Mouse (Mus musculus) mouse embryonic stem cell (cell line): ENCODE measurements around the gene Plcl1.
"Not testable (repeated sequence)": the region's sequence is repeated elsewhere in the genome, so short reads cannot be mapped to it uniquely, and the experiment has no call there.

ENCODE experiments used
- in situ Hi-C, 2 experiments: fragments of 300-500 bp; cut with MboI; formaldehyde crosslinking; loops; 1 replicate in 1 of 2; 3 replicates in 1 of 2; pipeline ENCODE4 v1.14.3; 2019 to 2020; ENCODE audit warnings: low sequenced_read_pairs in 2 of 2, low pct_unique_long_range_greater_than_20kb in 1 of 2, mixed read lengths in 1 of 2; ENCODE audit not compliant: unreplicated experiment in 1 of 2

Gene Plcl1

DNA sequence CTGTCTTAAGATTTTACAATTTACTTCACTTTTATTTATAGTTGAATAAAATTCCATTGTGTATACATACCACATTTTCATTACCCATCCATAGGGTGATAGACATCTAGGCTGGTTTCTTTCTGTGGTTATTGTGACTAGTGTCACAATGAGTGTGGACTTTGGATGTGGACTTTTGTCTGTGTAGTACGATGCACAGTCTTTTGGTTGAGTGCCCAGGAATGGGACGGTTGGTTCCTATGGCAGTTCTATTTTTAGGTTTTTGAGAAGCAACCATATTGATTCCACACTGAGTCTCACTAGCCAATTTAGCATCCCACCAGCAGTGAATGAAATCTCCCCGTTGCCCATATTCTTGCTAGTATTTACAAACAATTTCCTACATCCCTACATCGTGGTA, 100.1 kb downstream of the Plcl1 start:
- in situ Hi-C loops = no loop called here

DNA sequence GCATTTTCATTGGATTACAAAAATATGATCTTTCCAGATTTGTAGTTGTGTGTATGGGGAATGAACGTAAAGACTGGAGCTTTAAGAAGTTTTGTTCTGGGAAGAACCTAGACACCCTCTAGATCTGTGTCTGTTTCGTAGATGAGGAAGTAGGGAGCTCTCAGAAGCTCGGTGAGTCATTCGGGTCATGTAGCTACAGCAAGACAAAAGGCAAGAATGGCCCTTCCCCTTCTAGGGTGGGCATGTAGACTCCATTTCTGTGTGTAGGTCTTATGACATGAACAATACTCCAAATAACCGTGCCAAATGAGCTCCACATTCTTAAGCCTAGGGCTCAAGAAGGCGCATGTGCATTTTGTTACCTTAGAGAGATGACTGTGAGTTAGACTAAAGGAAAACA, 101.3 kb downstream of the Plcl1 start:
- in situ Hi-C loops = no loop called here

DNA sequence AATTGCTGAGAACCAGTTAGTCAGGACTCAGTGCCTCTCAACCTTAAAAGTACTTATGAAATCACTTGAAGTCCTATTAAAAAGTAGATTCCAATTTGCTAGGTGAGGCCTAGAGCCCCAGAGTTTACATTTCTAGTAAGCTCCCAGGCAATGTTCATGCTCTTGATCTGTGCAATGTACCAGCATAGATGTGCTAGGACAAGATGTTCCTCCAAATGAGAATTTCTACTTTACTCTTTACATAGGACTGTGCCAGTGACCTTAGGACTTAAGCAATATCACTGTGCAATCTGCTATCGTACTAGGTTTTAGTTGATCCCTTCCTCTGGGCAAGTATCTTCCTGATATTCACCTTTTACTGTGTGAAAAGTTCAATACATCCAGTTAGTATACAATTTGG, 103.9 kb downstream of the Plcl1 start:
- in situ Hi-C loops = no loop called here

DNA sequence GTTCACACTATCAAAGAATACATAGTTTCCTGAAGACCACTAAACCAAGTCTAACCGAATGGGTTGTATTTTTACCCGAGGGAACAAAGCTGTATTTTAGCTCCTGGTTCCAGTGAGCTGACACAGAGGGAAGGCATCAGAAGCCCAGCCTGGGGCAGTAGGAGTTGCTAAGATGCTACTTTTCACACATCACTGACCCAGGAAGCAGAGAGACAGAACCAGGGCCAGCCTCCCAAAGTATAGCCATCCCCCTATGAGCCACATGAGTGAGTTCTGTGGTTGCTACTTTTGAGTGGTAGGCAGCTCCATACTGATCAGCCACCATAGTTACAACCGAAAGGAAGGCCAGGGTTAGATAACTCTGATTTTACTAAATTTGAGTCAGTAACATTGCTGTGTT, 106.4 kb downstream of the Plcl1 start:
- in situ Hi-C loops = no loop called here

DNA sequence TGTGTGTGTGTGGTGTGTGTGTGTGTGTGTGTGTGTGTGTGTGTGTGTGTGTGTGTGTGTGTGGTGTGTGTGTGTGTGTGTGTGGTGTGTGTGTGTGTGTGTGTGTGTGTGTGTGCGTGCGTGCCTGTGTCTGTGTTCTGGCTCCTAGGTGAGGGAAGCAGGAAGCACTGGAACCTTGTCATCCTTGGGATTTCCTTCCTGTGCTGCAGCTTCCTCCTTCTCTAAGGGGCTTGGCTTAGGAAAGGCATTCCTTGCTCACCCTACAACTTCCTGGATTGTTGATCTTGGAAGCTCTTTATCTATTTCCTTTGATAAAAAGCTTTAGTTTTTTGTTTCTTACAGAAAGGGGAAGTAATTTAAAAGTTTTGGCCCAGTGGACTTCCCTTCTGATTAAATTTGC, 107.1 kb downstream of the Plcl1 start:
- in situ Hi-C loops = not testable (repeated sequence)

DNA sequence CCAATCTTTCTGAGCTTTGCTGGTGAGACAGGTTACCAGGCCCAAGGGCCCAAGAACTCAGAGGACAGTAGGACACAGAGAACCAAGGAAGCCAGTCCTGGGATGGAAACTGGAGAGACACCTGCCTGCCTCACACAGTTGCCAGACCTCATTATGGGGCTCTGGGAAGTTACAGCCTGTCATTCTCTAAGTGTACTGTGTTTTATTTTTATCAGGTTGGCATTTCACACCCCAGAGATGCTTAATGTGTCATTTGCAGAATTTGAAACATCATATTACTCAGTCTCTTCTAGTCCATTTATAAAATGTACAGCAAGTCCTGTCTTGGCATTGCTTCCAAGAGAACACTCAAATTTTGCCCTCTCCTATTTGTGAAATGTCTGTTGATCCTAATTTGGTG, 111.5 kb downstream of the Plcl1 start:
- in situ Hi-C loops = no loop called here

DNA sequence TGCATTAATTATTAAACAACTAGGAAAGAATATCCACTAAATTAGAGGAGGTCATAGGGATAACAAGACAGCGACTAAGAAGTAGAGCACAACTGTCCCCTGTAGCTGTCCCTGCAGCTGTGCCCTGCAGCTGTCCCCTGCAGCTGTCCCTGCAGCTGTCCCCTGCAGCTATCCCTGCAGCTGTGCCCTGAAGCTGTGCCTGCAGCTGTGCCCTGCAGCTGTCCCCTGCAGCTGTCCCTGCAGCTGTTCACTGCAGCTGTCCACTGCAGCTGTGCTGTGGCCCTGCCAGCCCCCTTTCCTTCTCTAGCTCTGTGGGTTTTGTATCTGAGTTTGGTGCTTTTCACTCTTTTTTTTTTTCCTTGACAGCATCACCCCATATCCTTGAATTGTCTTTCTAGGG, 118.2 kb downstream of the Plcl1 start:
- in situ Hi-C loops = no loop called here

DNA sequence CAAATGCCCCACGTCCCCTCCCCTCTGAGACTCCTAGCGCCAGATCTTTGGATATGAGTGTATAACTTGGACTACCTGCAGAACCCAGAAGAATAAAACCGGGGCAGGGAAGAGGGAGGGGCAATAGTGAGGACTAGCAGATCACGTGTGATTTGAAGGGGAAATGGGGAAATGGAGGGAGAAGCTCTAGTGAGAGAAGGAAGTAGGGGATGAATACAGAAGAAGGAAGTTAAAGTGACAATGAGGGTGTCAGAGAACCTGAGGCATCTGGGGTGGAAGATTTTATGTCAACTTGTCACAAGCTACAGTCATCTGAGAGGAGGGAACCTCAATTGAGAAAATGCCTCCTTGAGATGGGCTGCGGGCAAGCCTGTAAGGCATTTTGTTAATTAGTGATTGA, 119.4 kb downstream of the Plcl1 start:
- in situ Hi-C loops = no loop called here

DNA sequence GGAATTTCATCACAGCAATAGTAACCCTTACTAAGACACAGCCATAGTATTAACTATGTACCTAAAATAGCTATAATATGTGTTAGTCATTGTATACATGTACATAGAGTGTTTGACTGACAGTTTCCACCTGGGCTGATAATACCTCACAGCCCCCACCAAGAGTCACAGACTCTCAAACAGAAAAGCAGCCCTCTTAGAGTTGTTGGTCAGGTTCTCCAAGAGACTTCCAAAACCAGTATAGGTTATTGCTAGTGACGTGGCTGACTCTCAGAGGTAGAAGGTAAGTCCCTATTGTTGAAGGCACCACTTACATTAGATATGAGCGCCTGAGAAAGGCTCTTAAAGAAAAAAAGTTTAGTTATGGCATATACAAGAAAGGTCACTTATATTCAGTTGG, 120.0 kb downstream of the Plcl1 start:
- in situ Hi-C loops = no loop called here

DNA sequence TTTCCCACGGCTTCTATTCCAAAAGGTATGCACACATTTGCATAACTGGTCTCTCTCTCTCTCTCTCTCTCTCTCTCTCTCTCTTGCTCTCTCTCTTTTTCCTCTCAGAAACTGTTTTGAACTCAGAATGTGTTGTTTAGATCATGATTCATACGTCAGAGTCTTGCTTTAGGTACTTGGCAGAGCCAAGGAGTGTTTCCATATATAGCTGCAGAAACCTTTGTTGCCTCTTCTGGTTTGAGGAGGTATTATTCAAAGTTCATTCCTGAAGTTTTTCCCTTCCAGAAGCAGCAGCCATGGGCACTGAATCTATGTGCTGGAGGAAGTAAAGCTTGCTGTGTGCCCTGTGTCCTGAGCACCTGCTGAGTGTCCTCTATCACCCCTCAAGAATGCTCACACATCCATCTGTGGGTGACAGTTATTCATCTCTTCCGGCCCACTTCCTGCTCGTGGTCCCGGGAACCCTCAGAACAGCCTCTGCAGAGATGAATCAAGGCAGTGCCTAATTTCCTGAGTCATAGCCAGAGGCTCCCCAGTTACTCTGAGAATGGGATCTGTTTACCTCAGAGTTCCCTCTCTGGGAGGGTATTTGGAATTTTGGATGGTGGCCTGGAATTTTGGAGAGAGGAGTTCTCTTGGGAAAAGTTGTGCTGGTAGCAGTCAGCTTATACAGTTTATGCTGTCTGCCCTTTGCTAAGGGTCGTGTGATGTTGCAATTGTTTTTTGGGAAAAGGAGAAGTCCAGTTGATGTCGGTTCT, 123.0 kb downstream of the Plcl1 start:
- in situ Hi-C loops = no loop called here

DNA sequence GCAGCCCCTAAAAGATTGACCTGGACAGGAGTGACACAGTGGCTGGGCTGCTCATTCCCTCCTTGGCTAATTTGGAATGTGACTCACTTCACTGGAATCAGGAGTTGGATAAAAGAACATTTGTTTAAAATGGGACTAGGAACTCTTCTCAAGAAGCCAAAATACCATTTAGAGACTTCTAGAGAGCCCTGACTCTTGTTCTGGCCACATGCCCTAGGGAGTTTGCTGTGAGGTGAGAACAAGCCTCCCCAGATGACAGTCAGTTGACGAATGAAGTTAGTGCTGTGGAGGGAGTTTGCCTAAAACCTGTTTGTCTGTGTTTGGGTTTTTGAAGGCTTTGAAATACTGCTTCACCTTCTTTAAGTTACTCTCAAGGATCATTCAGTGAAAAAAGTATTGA, 128.1 kb downstream of the Plcl1 start:
- in situ Hi-C loops = no loop called here

DNA sequence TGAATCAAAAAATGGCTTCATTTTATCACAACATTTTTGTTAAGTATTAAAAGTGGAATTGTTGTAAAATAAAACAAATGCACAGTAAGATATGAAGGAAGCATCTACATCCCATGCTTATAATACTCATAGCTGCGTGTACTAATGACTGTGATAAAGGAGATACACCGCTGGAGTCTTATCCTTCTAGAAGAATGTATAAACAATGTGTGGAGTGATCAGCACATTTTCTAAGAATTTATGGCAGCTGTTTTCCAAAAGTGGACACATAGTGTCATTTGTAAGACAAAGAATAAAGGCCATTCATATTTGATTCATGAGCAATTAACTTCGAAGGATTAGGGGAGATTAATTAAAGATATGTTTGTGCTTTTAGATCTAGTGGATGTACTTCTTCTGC, 148.7 kb downstream of the Plcl1 start:
- in situ Hi-C loops = no loop called here

DNA sequence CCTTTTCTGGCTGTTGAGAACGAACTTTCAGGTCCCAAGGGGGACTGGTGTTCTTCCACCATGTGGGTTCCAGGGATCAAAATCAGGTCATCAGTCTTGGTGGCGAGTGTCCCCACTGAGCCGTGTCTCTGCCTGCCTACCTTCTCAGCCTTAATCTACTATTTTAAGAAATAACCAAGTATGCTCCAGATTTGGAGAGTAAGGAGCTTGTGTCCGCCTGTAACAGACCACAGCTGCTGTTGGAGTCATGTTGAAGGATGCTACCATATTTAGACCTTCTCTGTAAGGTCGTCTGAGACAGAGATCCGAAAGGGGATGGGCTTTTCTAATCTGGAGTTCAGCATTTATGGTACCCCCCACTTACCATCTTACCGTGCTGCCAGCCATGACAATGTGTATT, 152.2 kb downstream of the Plcl1 start:
- in situ Hi-C loops = no loop called here

DNA sequence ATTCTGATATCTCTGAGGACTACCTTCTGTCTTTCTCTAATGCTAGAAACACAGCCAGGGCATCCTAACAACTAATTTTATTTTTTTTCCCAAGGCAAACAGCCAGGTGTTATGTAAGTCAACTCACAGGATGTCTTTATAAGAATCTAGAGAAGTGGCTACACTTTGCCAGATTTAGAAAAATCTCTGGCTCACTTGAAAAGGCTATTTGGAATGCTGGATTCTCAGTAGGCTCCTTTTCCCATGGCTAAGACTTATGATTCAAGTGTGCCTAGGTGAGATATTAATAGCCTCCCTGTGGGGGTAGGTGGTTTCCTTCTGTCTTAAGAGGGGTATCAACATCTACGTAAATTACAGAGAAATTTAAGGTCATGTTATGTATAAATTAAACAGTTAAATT, 152.7 kb downstream of the Plcl1 start:
- in situ Hi-C loops = no loop called here

DNA sequence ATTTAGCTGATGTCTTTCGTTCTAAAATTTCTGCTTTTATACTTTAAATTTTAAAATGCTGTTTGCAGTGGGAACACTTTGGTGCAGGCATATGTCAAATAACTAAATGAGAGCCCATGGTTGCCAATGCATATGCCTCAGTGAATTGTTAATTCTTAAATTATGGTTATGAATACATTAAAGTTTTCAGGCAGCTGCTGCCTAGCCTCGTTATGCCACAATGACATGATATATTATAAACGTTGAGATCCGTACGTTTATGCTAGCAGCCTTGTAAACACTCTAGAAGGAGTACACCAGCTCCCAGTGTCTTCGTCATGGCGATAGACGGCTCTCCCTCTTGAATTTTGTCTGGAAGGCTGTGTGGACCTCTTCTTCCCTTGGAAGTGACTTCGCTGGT, 154.3 kb downstream of the Plcl1 start:
- in situ Hi-C loops = no loop called here

DNA sequence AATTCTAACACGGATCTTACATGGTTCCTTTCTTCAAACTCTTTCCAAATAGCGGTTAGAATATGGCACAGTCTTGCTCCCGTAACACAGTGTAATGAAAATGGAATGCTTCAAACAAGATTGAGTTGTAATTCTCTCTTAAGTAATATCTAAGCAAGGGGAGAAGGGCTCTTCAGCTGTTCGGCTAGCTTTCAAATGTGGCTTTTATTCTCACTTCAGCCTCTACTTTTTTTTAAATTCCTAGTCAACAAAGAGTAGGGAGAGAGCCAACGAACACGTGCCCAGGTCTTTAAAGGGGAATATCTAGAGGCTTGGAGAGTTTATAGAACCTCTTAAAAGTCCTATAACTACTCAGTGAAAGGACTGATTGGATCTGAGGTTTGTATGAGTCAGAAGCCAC, 160.2 kb downstream of the Plcl1 start:
- in situ Hi-C loops = no loop called here

DNA sequence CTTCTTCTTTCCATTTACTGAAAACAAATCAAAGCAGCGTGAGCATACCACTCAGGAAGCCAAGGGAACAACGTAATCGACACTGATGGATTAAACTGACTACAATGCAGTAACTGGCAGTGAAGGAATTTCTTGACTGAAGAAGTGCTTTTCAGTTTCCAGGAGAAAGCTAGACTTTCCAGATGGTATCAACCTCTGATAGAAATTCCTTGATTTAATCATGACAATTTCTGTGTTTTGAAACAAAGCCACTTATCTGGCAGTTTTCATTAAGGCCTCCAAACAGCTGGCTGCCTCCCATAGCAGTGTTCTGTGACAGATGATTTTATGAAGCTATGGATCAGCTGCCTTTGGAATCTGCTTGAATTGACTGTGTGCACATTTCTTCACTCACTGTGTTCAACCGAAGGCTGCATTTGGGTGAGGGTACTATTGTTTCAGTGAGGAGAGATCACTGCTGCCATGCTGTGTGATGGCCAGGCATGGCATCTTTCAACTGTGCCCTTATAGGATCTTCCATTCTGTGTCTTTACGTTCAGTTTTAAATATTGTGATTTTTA, 162.2 kb downstream of the Plcl1 start:
- in situ Hi-C loops = no loop called here

DNA sequence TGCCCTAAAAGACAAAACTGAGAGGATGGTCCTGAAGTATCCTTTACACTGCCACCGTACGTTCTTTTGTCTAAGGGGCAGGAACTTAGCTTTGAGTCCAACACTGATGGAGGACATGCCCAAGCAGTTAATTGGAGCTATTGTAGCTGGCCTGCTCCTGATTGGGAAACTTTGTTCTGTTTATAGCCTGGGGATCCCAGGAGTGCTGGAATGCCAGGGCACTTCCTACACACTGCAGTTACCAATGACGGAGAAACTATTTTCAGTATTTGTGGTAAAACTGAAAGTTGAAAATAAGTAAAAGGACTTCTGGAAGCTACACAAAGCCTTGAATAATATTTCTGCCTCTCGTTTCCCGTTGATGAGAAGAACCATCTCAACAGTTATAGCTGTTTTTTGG, 164.5 kb downstream of the Plcl1 start:
- in situ Hi-C loops = no loop called here

DNA sequence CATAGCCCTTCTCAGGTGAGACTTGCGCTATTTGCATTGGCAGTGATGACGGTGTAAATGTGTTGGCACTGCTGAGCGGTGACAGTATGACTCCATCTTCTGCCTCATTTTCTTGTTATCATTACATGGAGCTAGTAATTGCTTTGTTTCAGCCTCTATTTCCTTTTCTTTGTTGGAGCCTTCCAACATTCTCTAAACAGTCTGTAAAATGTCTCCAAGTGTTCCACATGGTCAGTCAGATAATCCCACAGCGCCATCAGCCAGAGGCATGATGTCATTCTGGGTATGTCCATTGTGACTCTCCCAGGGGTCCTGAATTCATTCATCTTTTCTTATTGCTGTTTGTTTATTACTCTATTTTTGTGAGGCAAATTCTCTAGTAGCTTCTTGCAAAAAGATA, 165.7 kb downstream of the Plcl1 start:
- in situ Hi-C loops = no loop called here

DNA sequence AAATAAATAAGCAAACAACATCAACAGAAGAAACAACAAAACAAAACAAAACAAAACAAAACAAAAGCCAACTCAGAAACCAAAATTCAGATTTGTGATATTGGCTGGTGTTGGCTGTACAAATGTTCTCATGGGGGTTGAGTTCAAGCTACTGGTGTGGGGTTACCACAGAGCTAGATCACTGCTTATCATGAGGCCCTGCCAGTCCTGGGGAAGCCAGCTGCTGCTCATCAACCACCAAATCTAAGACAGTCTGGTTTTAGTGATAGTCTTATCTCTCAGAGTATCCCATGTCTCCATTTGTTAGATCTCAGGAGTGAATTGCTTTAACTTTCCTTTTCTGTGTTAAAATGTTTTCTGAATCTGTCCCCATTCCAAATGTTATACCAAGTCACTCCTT, 166.5 kb downstream of the Plcl1 start:
- in situ Hi-C loops = no loop called here

DNA sequence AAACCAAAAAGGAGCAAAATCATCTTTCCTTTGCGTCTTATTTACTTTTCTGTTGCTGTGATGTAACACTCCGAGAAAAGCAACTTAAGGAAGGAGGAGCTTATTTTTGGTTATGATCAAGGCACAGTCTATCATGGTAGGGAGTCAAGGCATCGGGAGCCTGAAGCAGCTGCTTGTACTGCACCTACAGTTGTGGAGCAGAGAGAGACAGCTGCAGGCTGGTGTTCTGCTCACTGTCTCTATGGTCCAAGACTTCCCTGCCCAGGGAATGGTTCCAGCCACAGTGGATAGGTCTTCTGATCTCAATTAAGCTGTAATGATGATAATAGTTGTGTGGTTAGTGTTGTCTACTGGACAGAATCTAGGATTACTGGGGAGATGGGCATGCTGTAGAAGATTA, 166.9 kb downstream of the Plcl1 start:
- in situ Hi-C loops = no loop called here
